Mouse (Mus musculus): ENCODE measurements around the gene Pold1. TPM values are rescaled to one million over a fixed set of nuclear protein-coding genes. Genes with fewer than 3 reads are reported as not detected.
A peak's percentile ranks its signal among the peaks of the same experiment; 100 is the strongest.

The Pold1 gene
- polyA plus RNA-seq, 1 experiment: 81.9 TPM

- Histone ChIP-seq H3K36me3 (ENCODE audit: control insufficient read depth, insufficient read depth, low read length, poor library complexity, severe bottlenecking) (peaks cover 8% of the 10 kb centered on the region), H3K27me3 (ENCODE audit: control insufficient read depth, insufficient read depth, low read length, poor library complexity, severe bottlenecking) (no peaks in the 10 kb centered on the region), H3K4me1 (ENCODE audit: control insufficient read depth, insufficient read depth, low read length) (no peaks in the 10 kb centered on the region), H3K9me3 (replicated peaks; ENCODE audit: control insufficient read depth, insufficient read depth, low read length, poor library complexity, severe bottlenecking) (no peaks in the 10 kb centered on the region), H3K27ac (ENCODE audit: insufficient read depth, low read length) (no peak overlapping the region), H3K9ac (ENCODE audit: low read depth, poor library complexity, severe bottlenecking) (no peak overlapping the region), H3K4me3 (ENCODE audit: low read depth, low read length) (no peak overlapping the region)
- no peak for TF ChIP-seq EP300 (IDR thresholded peaks at IDR 0.05; ENCODE audit: insufficient read depth, low read depth, low read length)
- TF ChIP-seq POLR2A (IDR thresholded peaks at IDR 0.05; ENCODE audit: insufficient read depth, low read length): no peak
- no peak for TF ChIP-seq CTCF (IDR thresholded peaks at IDR 0.05; ENCODE audit: low read depth, low read length)
Observed at GRCm38 (mm10) chr7:44594291-44594690, 45.6 kb upstream of the Pold1 start.

- peaks cover 6% of the 10 kb centered on the region for H3K36me3 ChIP-seq (ENCODE audit: control insufficient read depth, insufficient read depth, low read length, poor library complexity, severe bottlenecking)
- peak overlapping the region; percentile 22 for H3K4me3 ChIP-seq (ENCODE audit: low read depth, low read length)
- H3K4me1 ChIP-seq (ENCODE audit: control insufficient read depth, insufficient read depth, low read length): no peaks in the 10 kb centered on the region
- no peaks in the 10 kb centered on the region for H3K27me3 ChIP-seq (ENCODE audit: control insufficient read depth, insufficient read depth, low read length, poor library complexity, severe bottlenecking)
- TF ChIP-seq EP300 (IDR thresholded peaks at IDR 0.05; ENCODE audit: insufficient read depth, low read depth, low read length) (peak; percentile 60), CTCF (IDR thresholded peaks at IDR 0.05; ENCODE audit: low read depth, low read length) (no peak), POLR2A (IDR thresholded peaks at IDR 0.05; ENCODE audit: insufficient read depth, low read length) (no peak)
- H3K9ac ChIP-seq (ENCODE audit: low read depth, poor library complexity, severe bottlenecking): no peak overlapping the region
- H3K9me3 ChIP-seq (replicated peaks; ENCODE audit: control insufficient read depth, insufficient read depth, low read length, poor library complexity, severe bottlenecking): no peaks in the 10 kb centered on the region
- no peak overlapping the region for H3K27ac ChIP-seq (ENCODE audit: insufficient read depth, low read length)
Observed at GRCm38 (mm10) chr7:44593775-44594174, 45.1 kb upstream of the Pold1 start.

DNA sequence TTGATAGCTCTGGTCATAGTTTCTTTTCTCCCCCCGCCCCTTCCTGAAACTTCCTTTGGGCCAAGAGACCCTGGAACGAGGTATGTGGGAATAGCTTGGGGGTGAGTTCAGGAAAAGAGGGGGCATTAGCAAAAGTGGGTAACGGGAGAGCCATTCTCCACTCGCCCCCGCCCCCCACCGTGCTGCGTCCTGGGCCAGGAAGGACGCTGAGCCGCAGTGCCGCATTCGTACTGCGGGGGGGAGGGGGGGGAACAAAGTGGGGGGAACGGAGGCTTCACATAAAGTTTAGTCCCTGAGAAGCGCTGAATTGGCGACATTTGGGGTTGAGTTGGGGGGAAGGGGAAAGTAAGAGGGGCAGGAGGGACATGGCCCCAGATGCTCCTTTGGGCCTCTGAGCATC, 44.4 kb upstream of the Pold1 start:
- Histone ChIP-seq H3K9me3 (replicated peaks; ENCODE audit: control insufficient read depth, insufficient read depth, low read length, poor library complexity, severe bottlenecking) (no peaks in the 10 kb centered on the region), H3K36me3 (ENCODE audit: control insufficient read depth, insufficient read depth, low read length, poor library complexity, severe bottlenecking) (peaks cover 6% of the 10 kb centered on the region), H3K9ac (ENCODE audit: low read depth, poor library complexity, severe bottlenecking) (no peak overlapping the region), H3K4me1 (ENCODE audit: control insufficient read depth, insufficient read depth, low read length) (no peaks in the 10 kb centered on the region), H3K4me3 (ENCODE audit: low read depth, low read length) (peak overlapping the region; percentile 18; the same call in 1 of the 2 replicates), H3K27me3 (ENCODE audit: control insufficient read depth, insufficient read depth, low read length, poor library complexity, severe bottlenecking) (no peaks in the 10 kb centered on the region), H3K27ac (ENCODE audit: insufficient read depth, low read length) (no peak overlapping the region)
- TF ChIP-seq EP300 (IDR thresholded peaks at IDR 0.05; ENCODE audit: insufficient read depth, low read depth, low read length) (no peak), CTCF (IDR thresholded peaks at IDR 0.05; ENCODE audit: low read depth, low read length) (no peak), POLR2A (IDR thresholded peaks at IDR 0.05; ENCODE audit: insufficient read depth, low read length) (no peak)

DNA sequence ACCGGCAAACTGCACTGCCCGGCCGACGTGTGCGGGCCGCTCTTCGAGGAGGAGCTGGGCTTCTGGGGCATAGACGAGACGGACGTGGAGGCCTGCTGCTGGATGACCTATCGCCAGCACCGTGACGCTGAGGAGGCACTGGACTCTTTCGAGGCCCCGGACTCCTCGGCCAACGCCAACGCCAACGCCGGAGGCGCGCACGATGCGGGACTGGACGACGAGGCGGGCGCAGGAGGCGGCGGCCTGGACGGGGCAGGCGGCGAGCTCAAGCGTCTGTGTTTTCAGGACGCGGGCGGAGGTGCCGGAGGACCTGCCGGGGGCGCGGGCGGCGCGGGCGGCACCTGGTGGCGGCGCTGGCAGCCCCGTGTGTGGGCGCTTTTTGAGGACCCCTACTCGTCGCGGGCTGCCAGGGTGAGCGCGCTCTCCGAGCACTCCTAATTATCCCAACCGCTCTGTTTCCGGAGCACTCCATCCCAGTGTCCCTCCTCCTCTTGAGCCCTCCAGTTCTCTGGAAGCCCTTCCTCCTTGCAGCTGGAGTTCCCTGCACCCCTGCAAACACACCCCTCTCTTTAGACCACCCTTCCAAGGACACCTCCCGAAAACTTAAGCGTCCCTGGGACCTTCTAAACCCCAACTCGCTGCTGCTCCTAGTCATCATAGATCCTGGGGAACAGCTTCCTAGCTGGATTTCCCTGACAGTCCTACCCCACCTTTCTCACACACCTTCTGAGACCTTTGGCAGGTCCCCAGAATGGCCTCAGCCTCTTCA, 42.9 kb upstream of the Pold1 start:
- peaks cover 6% of the 10 kb centered on the region for H3K36me3 ChIP-seq (ENCODE audit: control insufficient read depth, insufficient read depth, low read length, poor library complexity, severe bottlenecking)
- peak overlapping the region; percentile 76 for H3K9ac ChIP-seq (ENCODE audit: low read depth, poor library complexity, severe bottlenecking)
- H3K27me3 ChIP-seq (ENCODE audit: control insufficient read depth, insufficient read depth, low read length, poor library complexity, severe bottlenecking): no peaks in the 10 kb centered on the region
- H3K9me3 ChIP-seq (replicated peaks; ENCODE audit: control insufficient read depth, insufficient read depth, low read length, poor library complexity, severe bottlenecking): no peaks in the 10 kb centered on the region
- no peaks in the 10 kb centered on the region for H3K4me1 ChIP-seq (ENCODE audit: control insufficient read depth, insufficient read depth, low read length)
- no peak overlapping the region for H3K27ac ChIP-seq (ENCODE audit: insufficient read depth, low read length)
- TF ChIP-seq EP300 (IDR thresholded peaks at IDR 0.05; ENCODE audit: insufficient read depth, low read depth, low read length): no peak
- no peak for TF ChIP-seq CTCF (IDR thresholded peaks at IDR 0.05; ENCODE audit: low read depth, low read length)
- TF ChIP-seq POLR2A (IDR thresholded peaks at IDR 0.05; ENCODE audit: insufficient read depth, low read length): no peak
- peak overlapping the region; percentile 86 for H3K4me3 ChIP-seq (ENCODE audit: low read depth, low read length)

DNA sequence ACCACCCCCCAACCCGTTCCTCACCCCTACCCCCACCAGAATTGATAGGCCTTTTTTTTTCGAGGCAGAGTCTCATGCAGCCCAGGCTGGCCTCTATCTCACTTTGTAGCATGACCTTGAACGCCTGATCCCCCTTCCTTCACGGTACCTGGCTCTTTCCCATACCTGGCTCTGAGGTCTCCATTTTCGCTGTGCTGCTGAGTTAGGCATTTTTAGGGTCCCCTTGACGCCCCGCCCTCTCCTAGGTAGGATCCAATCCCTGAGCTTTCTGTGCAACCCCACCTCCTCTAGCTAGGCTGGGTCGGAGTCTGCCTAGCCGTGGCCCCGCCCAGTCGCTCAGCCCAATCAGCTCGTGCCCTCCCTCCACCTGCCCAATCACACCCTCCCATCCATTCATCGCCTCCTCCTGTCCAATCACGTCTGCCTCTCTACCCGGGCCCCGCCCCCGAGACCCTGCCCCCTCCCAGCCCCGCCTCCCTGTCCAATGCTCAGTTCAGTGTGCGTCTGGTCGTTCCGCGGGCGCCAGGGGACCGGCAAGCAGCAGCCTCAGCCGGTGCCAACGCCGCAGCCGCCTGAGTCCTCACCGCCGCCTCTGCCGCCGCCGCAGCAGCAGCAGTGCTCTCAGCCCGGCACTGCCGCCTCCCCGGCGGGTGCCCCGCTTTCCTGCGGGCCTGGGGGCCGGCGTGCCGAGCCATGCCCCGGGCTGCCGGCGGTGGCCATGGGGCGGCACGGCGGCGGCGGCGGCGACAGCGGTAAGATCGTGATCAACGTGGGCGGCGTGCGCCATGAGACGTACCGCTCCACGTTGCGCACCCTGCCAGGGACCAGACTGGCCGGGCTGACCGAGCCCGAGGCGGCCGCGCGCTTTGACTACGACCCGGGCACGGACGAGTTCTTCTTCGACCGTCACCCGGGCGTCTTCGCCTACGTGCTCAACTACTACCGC, 42.0 kb upstream of the Pold1 start, which contains the start of gene Kcnc3:
Gene Kcnc3 (plus strand): TSS at position 263 of the 946 bp plus-strand sequence.
- peak within 1 kb of the TSS; percentile 35 for H3K27ac ChIP-seq (ENCODE audit: insufficient read depth, low read length)
- H3K4me3 ChIP-seq (ENCODE audit: low read depth, low read length): peak within 1 kb of the TSS; percentile 90
- H3K9me3 ChIP-seq (replicated peaks; ENCODE audit: control insufficient read depth, insufficient read depth, low read length, poor library complexity, severe bottlenecking): no peaks in the 10 kb centered on the region
- no peak for TF ChIP-seq CTCF (IDR thresholded peaks at IDR 0.05; ENCODE audit: low read depth, low read length)
- peak; percentile 48 for TF ChIP-seq POLR2A (IDR thresholded peaks at IDR 0.05; ENCODE audit: insufficient read depth, low read length)
- TF ChIP-seq EP300 (IDR thresholded peaks at IDR 0.05; ENCODE audit: insufficient read depth, low read depth, low read length): no peak
- H3K9ac ChIP-seq (ENCODE audit: low read depth, poor library complexity, severe bottlenecking): peak within 1 kb of the TSS; percentile 76
- no peaks in the 10 kb centered on the region for H3K27me3 ChIP-seq (ENCODE audit: control insufficient read depth, insufficient read depth, low read length, poor library complexity, severe bottlenecking)
- peaks cover 3% of the 10 kb centered on the region for H3K36me3 ChIP-seq (ENCODE audit: control insufficient read depth, insufficient read depth, low read length, poor library complexity, severe bottlenecking)
- no peaks in the 10 kb centered on the region for H3K4me1 ChIP-seq (ENCODE audit: control insufficient read depth, insufficient read depth, low read length)

Data from ES-Bruce4 (cell line).